Mouse (Mus musculus) C2C12 (cell line): Measurements from ENCODE around the gene Ccdc134. TPM values are rescaled to one million over a fixed set of nuclear protein-coding genes. Genes with fewer than 3 reads are reported as not detected.

Experiments
- H3K27me3 ChIP-seq: one replicate; pipeline ENCODE4 v1.6.1; 2011; ENCODE audit not compliant: control insufficient read depth, insufficient read depth, insufficient read length
- H3K36me3 ChIP-seq: one replicate; pipeline ENCODE4 v1.6.1; 2011; ENCODE audit not compliant: control insufficient read depth, insufficient read depth
- H3K4me3 ChIP-seq: one replicate; pipeline ENCODE4 v1.5.1; 2011; ENCODE audit warnings: mild to moderate bottlenecking, control low read depth; ENCODE audit not compliant: poor library complexity, insufficient read depth, severe bottlenecking
- H3K79me2 ChIP-seq: one replicate; pipeline ENCODE4 v1.6.1; 2011; ENCODE audit not compliant: control insufficient read depth, insufficient read depth
- H3K79me3 ChIP-seq: one replicate; pipeline ENCODE4 v1.6.1; 2011; ENCODE audit warnings: low read depth, control low read depth
- H3ac ChIP-seq: one replicate; pipeline ENCODE3; 2011; ENCODE audit warnings: low read depth; ENCODE audit not compliant: control insufficient read depth, insufficient read length
- CEBPB ChIP-seq: IDR thresholded peaks from one replicate; pipeline ENCODE4 v1.6.1; 2011; ENCODE audit warnings: low read depth, mild to moderate bottlenecking, control low read depth, moderate library complexity
- CTCF ChIP-seq: IDR thresholded peaks from one replicate; pipeline ENCODE4 v1.5.1; 2011; ENCODE audit not compliant: control insufficient read depth, insufficient read depth, insufficient read length
- FOSL1 ChIP-seq: IDR thresholded peaks from one replicate; pipeline ENCODE4 v1.8.0; 2011; ENCODE audit warnings: mild to moderate bottlenecking, low read length; ENCODE audit not compliant: poor library complexity, insufficient read depth, severe bottlenecking
- MAX ChIP-seq: IDR thresholded peaks from one replicate; pipeline ENCODE4 v1.6.1; 2011; ENCODE audit warnings: mild to moderate bottlenecking, control low read depth
- MYOD1 ChIP-seq: IDR thresholded peaks from one replicate; pipeline ENCODE4 v1.6.1; 2011; ENCODE audit warnings: low read depth; ENCODE audit not compliant: control insufficient read depth, insufficient read length
- MYOG ChIP-seq: IDR thresholded peaks from one replicate; pipeline ENCODE4 v1.6.1; 2011; ENCODE audit not compliant: control insufficient read depth, insufficient read length; ENCODE audit errors: extremely low read depth
- USF1 ChIP-seq: IDR thresholded peaks from one replicate; pipeline ENCODE4 v1.6.1; 2011; ENCODE audit warnings: low read depth, mild to moderate bottlenecking, control low read depth, moderate library complexity
- polyA plus RNA-seq: library from polyadenylated mRNA; unstranded; fragments of >200 nt; fragmentation: generic; extraction: Trizol; gene quantifications from one replicate; pipeline ENCODE4 v1.2.1, GENCODE M21; 2012; ENCODE audit warnings: missing spikeins

Ccdc134 gene
- polyA plus RNA-seq, 1 experiment, result 20.2 TPM

DNA sequence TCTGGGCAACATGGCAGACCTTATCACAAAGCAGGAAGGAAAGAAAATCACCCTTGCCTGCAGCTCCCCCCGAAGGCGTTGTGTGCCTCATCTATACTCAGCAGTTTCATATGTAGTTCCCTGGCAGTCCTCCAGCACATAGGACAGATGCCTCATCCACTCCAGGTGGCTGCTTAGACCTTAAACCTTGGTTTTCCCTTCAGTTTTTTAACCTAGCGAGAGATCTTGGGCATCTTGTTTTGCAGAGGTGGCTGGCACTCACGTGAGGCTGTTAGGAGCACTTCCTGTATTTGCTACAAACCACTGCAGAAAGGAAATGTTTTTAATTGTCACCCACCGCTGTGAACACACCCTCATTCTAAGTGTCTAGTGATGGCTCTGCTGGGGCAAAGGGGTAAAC is 59.2 kb downstream of the Ccdc134 start:
- Histone ChIP-seq H3K79me3 (peaks cover 1% of the 10 kb centered on the region), H3K27me3 (no peaks in the 10 kb centered on the region), H3K79me2 (peaks cover 12% of the 10 kb centered on the region), H3ac (no peak overlapping the region), H3K36me3 (peaks cover 98% of the 10 kb centered on the region), H3K4me3 (no peak overlapping the region)
- no peak for TF ChIP-seq MYOD1
- no peak for TF ChIP-seq FOSL1
- no peak for TF ChIP-seq USF1
- TF ChIP-seq CTCF, result no peak
- no peak for TF ChIP-seq MAX
- TF ChIP-seq MYOG, result no peak
- no peak for TF ChIP-seq CEBPB

DNA sequence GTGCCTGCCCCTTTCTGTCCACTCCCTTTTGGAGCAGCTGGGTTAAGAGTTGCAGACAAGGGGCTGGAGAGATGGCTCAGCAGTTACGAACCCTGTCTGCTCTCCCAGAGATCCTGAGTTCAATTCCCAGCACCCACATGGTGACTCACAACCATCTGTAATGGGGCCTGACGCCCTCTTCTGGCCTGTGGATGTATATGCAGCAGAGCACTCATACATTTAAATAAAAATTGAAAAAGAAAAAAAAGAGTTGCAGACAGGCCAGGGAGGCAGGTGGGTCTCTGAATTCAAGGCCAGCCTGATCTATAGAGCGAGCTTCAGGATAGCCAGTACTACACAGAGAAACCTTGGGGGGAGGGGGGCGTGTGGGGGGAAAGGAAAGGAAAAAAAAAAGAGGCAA is 59.7 kb downstream of the Ccdc134 start:
- H3K27me3 ChIP-seq, result no peaks in the 10 kb centered on the region
- H3K4me3 ChIP-seq, result no peak overlapping the region
- no peak overlapping the region for H3ac ChIP-seq
- peaks cover 96% of the 10 kb centered on the region for H3K36me3 ChIP-seq
- peaks cover 1% of the 10 kb centered on the region for H3K79me3 ChIP-seq
- H3K79me2 ChIP-seq, result peaks cover 12% of the 10 kb centered on the region
- TF ChIP-seq FOSL1 (no peak), MYOD1 (no peak), USF1 (no peak), CEBPB (no peak), MAX (no peak), MYOG (no peak), CTCF (no peak)

DNA sequence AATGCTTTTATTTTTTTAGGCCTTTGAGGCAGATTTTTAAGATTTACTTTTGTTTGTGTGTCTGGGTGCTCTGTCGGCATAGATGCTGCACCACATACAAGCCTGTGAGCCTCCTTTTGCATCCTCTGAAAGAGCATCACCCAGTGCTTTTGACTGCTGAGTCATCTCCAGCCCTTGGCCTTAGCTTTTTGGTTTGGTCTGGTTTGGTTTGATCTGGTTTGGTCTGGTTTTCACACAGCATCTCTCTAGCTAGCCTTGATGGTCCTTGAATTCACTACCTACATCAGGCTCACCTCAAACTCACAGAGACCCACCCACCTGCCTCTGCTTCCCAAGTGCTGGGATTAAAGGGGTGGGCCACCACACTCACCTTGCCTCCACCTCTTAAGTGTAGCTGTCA is 60.2 kb downstream of the Ccdc134 start:
- no peak overlapping the region for H3ac ChIP-seq
- peaks cover 96% of the 10 kb centered on the region for H3K36me3 ChIP-seq
- no peak for TF ChIP-seq MYOD1
- TF ChIP-seq MYOG, result no peak
- TF ChIP-seq CTCF, result no peak
- no peak for TF ChIP-seq FOSL1

DNA sequence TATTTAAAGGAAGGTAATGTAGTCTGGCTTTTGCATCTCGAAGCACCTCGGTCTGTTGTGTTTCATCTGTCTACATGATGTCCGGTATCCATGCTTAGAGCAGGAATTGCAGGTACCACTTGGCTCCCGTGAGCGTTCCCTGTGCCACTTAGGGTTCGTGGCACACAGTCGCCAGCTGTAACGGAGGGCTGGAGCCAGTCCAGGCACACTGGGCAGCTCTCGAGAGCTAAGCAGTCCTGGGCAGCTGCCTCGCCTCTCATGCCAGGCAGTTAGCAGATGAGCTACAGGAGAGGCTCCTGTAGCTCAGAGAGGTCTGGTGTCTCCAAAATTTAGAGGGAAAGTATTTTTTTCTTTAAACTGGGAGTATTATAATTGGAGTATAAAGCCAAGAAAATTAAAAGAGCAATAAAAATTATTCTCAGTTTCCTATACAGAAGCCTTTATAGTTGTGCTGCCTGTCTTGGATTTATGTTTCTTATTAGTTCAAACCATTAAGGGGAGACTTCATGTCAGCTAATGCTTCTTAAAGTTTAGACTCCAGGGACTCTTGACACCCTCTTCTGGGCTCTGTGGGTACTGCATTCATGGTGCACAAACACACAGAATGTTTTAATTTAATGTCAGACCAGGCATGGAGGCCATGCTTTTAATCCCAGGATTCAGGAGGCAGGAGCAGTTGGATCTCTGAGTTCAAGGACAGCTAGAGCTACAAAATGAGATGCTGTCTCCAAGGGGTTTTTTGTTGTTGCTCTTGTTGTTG is 60.9 kb downstream of the Ccdc134 start:
- Histone ChIP-seq H3K4me3 (no peak overlapping the region), H3K36me3 (peaks cover 96% of the 10 kb centered on the region), H3K27me3 (no peaks in the 10 kb centered on the region), H3K79me3 (no peaks in the 10 kb centered on the region), H3K79me2 (peaks cover 12% of the 10 kb centered on the region), H3ac (no peak overlapping the region)
- TF ChIP-seq MYOD1, result no peak
- TF ChIP-seq MYOG, result no peak
- TF ChIP-seq FOSL1, result no peak
- no peak for TF ChIP-seq MAX
- TF ChIP-seq USF1, result no peak
- TF ChIP-seq CEBPB, result no peak
- no peak for TF ChIP-seq CTCF

More for the DNA sequence above, 60.2 kb downstream of the Ccdc134 start:
- no peaks in the 10 kb centered on the region for H3K79me3 ChIP-seq
- H3K27me3 ChIP-seq, result no peaks in the 10 kb centered on the region
- peaks cover 12% of the 10 kb centered on the region for H3K79me2 ChIP-seq
- no peak overlapping the region for H3K4me3 ChIP-seq

Other genes with a start within 250 kb of the Ccdc134 start
- gene Polr3h, start 201.7 kb upstream of the Ccdc134 start, polyA plus RNA-seq, result 164 TPM
- gene Csdc2, start 191.2 kb upstream of the Ccdc134 start, polyA plus RNA-seq, result 1.7 TPM
- gene Pmm1, start 167.0 kb upstream of the Ccdc134 start, polyA plus RNA-seq, result 66.6 TPM
- gene 1700029P11Rik, start 147.4 kb upstream of the Ccdc134 start, polyA plus RNA-seq, result not detected
- 53.7 TPM for gene Xrcc6, start 140.1 kb upstream of the Ccdc134 start, polyA plus RNA-seq
- gene Desi1, start 94.1 kb upstream of the Ccdc134 start, polyA plus RNA-seq, result 56.6 TPM
- 238 TPM for gene Snu13, start 80.3 kb upstream of the Ccdc134 start, polyA plus RNA-seq
- not detected for gene 4930407I10Rik, start 68.8 kb upstream of the Ccdc134 start, polyA plus RNA-seq
- not detected for gene Mei1, start 57.9 kb upstream of the Ccdc134 start, polyA plus RNA-seq
- 180 TPM for gene Srebf2, start 19.3 kb downstream of the Ccdc134 start, polyA plus RNA-seq
- 0.06 TPM for gene Shisa8, start 84.9 kb downstream of the Ccdc134 start, polyA plus RNA-seq
- 0.16 TPM for gene Tnfrsf13c, start 96.4 kb downstream of the Ccdc134 start, polyA plus RNA-seq
- 46.3 TPM for gene Cenpm, start 116.8 kb downstream of the Ccdc134 start, polyA plus RNA-seq
- gene 1500009C09Rik, start 124.5 kb downstream of the Ccdc134 start, polyA plus RNA-seq, result not detected
- gene Sept3, start 147.0 kb downstream of the Ccdc134 start, polyA plus RNA-seq, result 0.06 TPM
- gene Wbp2nl, start 171.0 kb downstream of the Ccdc134 start, polyA plus RNA-seq, result not detected
- gene Naga, start 211.0 kb downstream of the Ccdc134 start, polyA plus RNA-seq, result 20.9 TPM
- gene Pheta2, start 211.0 kb downstream of the Ccdc134 start, polyA plus RNA-seq, result 0.02 TPM
- 481 TPM for gene Smdt1, start 211.0 kb downstream of the Ccdc134 start, polyA plus RNA-seq
- 385 TPM for gene Ndufa6, start 226.4 kb downstream of the Ccdc134 start, polyA plus RNA-seq